8 mouse cellular contexts compared by ENCODE assay signal in genomic region chr5:140873039-140873551, GRCm38 (mm10). TPM values are rescaled to one million over a fixed set of nuclear protein-coding genes. Genes with fewer than 3 reads are reported as not detected.
DNase-seq lines count a peak whose midpoint lies in the region; ATAC-seq lines count a peak whose summit lies in the region.

No protein-coding gene starts in this region.

- H3K4me2 ChIP-seq in heart, embryonic 14.5 days (ENCODE audit: low read length), result peak overlapping the region; percentile 53
- peak overlapping the region; percentile 54 for H3K4me2 ChIP-seq in heart, embryonic 16.5 days (ENCODE audit: low read depth, low read length)
- H3K4me2 ChIP-seq in liver, embryonic 12.5 days, result peak overlapping the region; percentile 42
- 0 out of 2 replicates have a peak overlapping the region, but pooled peaks have one; percentile 4 for H3K4me2 ChIP-seq in neural tube, embryonic 14.5 days (ENCODE audit: low read depth, low read length)

- peaks cover 9 to 14% of the 10 kb centered on the region in 2 experiments for H3K4me1 ChIP-seq in heart, embryonic 14.5 days (ENCODE audit: control insufficient read depth in 2 of 2, insufficient read depth in 2 of 2, low read length in 2 of 2)
- peaks cover 8% of the 10 kb centered on the region for H3K4me1 ChIP-seq in heart, embryonic 16.5 days (ENCODE audit: control insufficient read depth, insufficient read depth, low read length)
- peaks cover 17% of the 10 kb centered on the region for H3K4me1 ChIP-seq in liver, embryonic 12.5 days
- H3K4me1 ChIP-seq in neural tube, embryonic 14.5 days (ENCODE audit: control insufficient read depth, insufficient read depth, low read length), result no peaks in the 10 kb centered on the region

- DNase-seq in heart, postnatal 36 days, result no peak
- peak; percentile 23 for DNase-seq in adrenal gland, postnatal 25 days
- no peak for DNase-seq in cerebellum, adult 9-11 months
- no peak for DNase-seq in spleen, postnatal 10 days (ENCODE audit: low spot score in 2 of 2)

- H3K4me3 ChIP-seq in heart, embryonic 14.5 days (ENCODE audit: control insufficient read depth in 1 of 2, insufficient read depth in 1 of 2, low read depth in 1 of 2, low read length in 2 of 2), result peak overlapping the region; percentile 8 to 14; a peak in 2 of 4 replicates
- H3K4me3 ChIP-seq in heart, embryonic 16.5 days (ENCODE audit: low read length), result peak overlapping the region; percentile 20
- no peak overlapping the region for H3K4me3 ChIP-seq in liver, embryonic 12.5 days
- no peak overlapping the region for H3K4me3 ChIP-seq in neural tube, embryonic 14.5 days (ENCODE audit: low read depth, low read length)

- H3K27me3 ChIP-seq in heart, embryonic 14.5 days (ENCODE audit: control insufficient read depth, insufficient read depth, low read length), result no peaks in the 10 kb centered on the region; the same call in 1 of the 2 replicates
- H3K27me3 ChIP-seq in heart, embryonic 16.5 days (ENCODE audit: control insufficient read depth, insufficient read depth, low read length), result no peaks in the 10 kb centered on the region
- no peaks in the 10 kb centered on the region; the same call in 1 of the 2 replicates for H3K27me3 ChIP-seq in liver, embryonic 12.5 days (replicated peaks)
- H3K27me3 ChIP-seq in neural tube, embryonic 14.5 days (ENCODE audit: control insufficient read depth, insufficient read depth, low read length), result no peaks in the 10 kb centered on the region

- no peak overlapping the region for H3K27ac ChIP-seq in heart, embryonic 14.5 days (replicated peaks in 1 of 2; ENCODE audit: control insufficient read depth in 1 of 2, insufficient read depth in 1 of 2, low read depth in 2 of 2, low read length in 2 of 2)
- peak overlapping the region; percentile 44 for H3K27ac ChIP-seq in heart, embryonic 16.5 days (ENCODE audit: low read length)
- peak overlapping the region; percentile 42; the same call in 1 of the 2 replicates for H3K27ac ChIP-seq in liver, embryonic 12.5 days
- H3K27ac ChIP-seq in neural tube, embryonic 14.5 days (ENCODE audit: low read depth, low read length), result no peak overlapping the region

- WGBS in heart, embryonic 14.5 days, result 7% methylated on average over 18 of the region's 18 CpGs
- 12% methylated on average over 18 of the region's 18 CpGs for WGBS in heart, embryonic 16.5 days
- WGBS in liver, embryonic 12.5 days (ENCODE audit: insufficient replicate concordance), result 9% methylated on average over 18 of the region's 18 CpGs
- WGBS in neural tube, embryonic 14.5 days, result 19% methylated on average over 18 of the region's 18 CpGs

- ATAC-seq in heart, embryonic 14.5 days (ENCODE audit: insufficient number of reproducible peaks, insufficient read depth, low FRiP score, low read depth), result no peak
- ATAC-seq in heart, embryonic 16.5 days (replicated peaks; ENCODE audit: extremely low read depth, insufficient read depth, low FRiP score), result no peak
- ATAC-seq in liver, embryonic 12.5 days, result no peak
- no peak for ATAC-seq in neural tube, embryonic 14.5 days (ENCODE audit: low read depth)

- no peaks in the 10 kb centered on the region for H3K9me3 ChIP-seq in heart, embryonic 14.5 days (ENCODE audit: control insufficient read depth, low read length)
- H3K9me3 ChIP-seq in heart, embryonic 16.5 days (replicated peaks; ENCODE audit: control insufficient read depth, low read length), result no peaks in the 10 kb centered on the region
- H3K9me3 ChIP-seq in liver, embryonic 12.5 days (replicated peaks), result no peaks in the 10 kb centered on the region
- no peaks in the 10 kb centered on the region for H3K9me3 ChIP-seq in neural tube, embryonic 14.5 days (ENCODE audit: control insufficient read depth, low read length)

- H3K36me3 ChIP-seq in heart, embryonic 14.5 days (ENCODE audit: control insufficient read depth, insufficient read depth, low read length), result no peaks in the 10 kb centered on the region
- no peaks in the 10 kb centered on the region for H3K36me3 ChIP-seq in heart, embryonic 16.5 days (ENCODE audit: control insufficient read depth, insufficient read depth)
- no peaks in the 10 kb centered on the region for H3K36me3 ChIP-seq in liver, embryonic 12.5 days
- no peaks in the 10 kb centered on the region for H3K36me3 ChIP-seq in neural tube, embryonic 14.5 days (ENCODE audit: control insufficient read depth, insufficient read depth, low read length)

- peak overlapping the region; percentile 58 for H3K9ac ChIP-seq in heart, embryonic 14.5 days (ENCODE audit: low read length)
- H3K9ac ChIP-seq in heart, embryonic 16.5 days (ENCODE audit: low read length), result peak overlapping the region; percentile 58
- H3K9ac ChIP-seq in liver, embryonic 12.5 days, result no peak overlapping the region
- H3K9ac ChIP-seq in neural tube, embryonic 14.5 days (replicated peaks; ENCODE audit: low read depth, low read length), result no peak overlapping the region

- intact Hi-C loops in heart, postnatal 36 days (cut with DNase I), result loop anchor here (5.0 kb wide), 1 partner anchor 1444 kb away; no protein-coding TSS in a partner anchor

RNA-seq across cellular contexts. Expression of gene Gna12, which starts 42.9 kb away (rescaled TPM):
- 46.4 and 53.8 TPM in 2 replicates for polyA plus RNA-seq in heart, embryonic 14.5 days (2014; fragmentation: Nextera tagmentation; extraction: Ambion mirVana)
- total RNA-seq in heart, postnatal 36 days (2021), result 100 to 1,000 TPM; 109 to 114 TPM
- total RNA-seq in adrenal gland, postnatal 25 days (2021), result 129 and 166 TPM in 2 replicates
- polyA plus RNA-seq in heart, embryonic 16.5 days (2015; fragmentation: Nextera tagmentation; extraction: Ambion mirVana), result 7.1 and 11.0 TPM in 2 replicates
- polyA plus RNA-seq in liver, embryonic 12.5 days (2016; fragmentation: Nextera tagmentation; extraction: Ambion mirVana), result 33.8 TPM in 2 replicates
- 17.0 and 19.5 TPM in 2 replicates for polyA plus RNA-seq in neural tube, embryonic 14.5 days (2014; fragmentation: Nextera tagmentation; extraction: Ambion mirVana)

Comparison
In these comparisons a context has a peak if more than half of its experiments do, and no peak if none do; other contexts are left out.
1. H3K27ac ChIP-seq: peak in heart, embryonic 16.5 days (single experiment) and liver, embryonic 12.5 days (single experiment); none in heart, embryonic 14.5 days (0 of 2) and neural tube, embryonic 14.5 days (single experiment).
2. H3K4me2 ChIP-seq: peak in every context shown above with its lines; median percentile 54 in heart, embryonic 16.5 days; 53 in heart, embryonic 14.5 days; 42 in liver, embryonic 12.5 days; 4 in neural tube, embryonic 14.5 days.
3. H3K4me3 ChIP-seq: peak in heart, embryonic 14.5 days (2 of 2) and heart, embryonic 16.5 days (single experiment); none in liver, embryonic 12.5 days (single experiment) and neural tube, embryonic 14.5 days (single experiment).
4. H3K9ac ChIP-seq: peak in heart, embryonic 14.5 days (single experiment) and heart, embryonic 16.5 days (single experiment); none in liver, embryonic 12.5 days (single experiment) and neural tube, embryonic 14.5 days (single experiment).